Mouse (Mus musculus) liver, adult 2 months (tissue): ENCODE data around the gene Il10.

Source experiments
- CTCF ChIP-seq: fragments of 200-500 bp; IDR thresholded peaks from 2 replicates; pipeline ENCODE4 v1.5.1; 2011; ENCODE audit warnings: low read depth, low read length, control low read depth
- POLR2A ChIP-seq: fragments of 200-500 bp; IDR thresholded peaks from 2 replicates; pipeline ENCODE4 v1.6.1; 2011; ENCODE audit warnings: low read length, control low read depth; ENCODE audit not compliant: insufficient read depth; ENCODE audit errors: extremely low read depth

- no peak for TF ChIP-seq CTCF
- no peak for TF ChIP-seq POLR2A
These were observed 23.1 kb downstream of the Il10 start for GRCm38 (mm10) chr1:131042721-131043120.
